Mouse (Mus musculus): ENCODE measurements at regions not wholly inside any gene's neighbourhood (a gene's known extent, or its start where the extent isn't known, plus 50 kb on each side); places are given as distances from the start of the nearest gene placed in this dataset.

- H3K9me3 ChIP-seq (replicated peaks), result no peaks in the 10 kb centered on the region
These were observed 55.3 kb downstream of the Adra2a start for GRCm38 (mm10) chr19:54099292-54099691.

GRCm38 (mm10) chr19:54099769-54100168, 55.8 kb downstream of the Adra2a start:
- Histone ChIP-seq H3K4me1 (peaks cover 11% of the 10 kb centered on the region), H3K4me2 (replicated peaks) (no peak overlapping the region), H3K9me3 (replicated peaks) (no peaks in the 10 kb centered on the region), H3K4me3 (replicated peaks) (no peak overlapping the region), H3K27me3 (no peaks in the 10 kb centered on the region), H3K9ac (no peak overlapping the region), H3K27ac (replicated peaks) (no peak overlapping the region), H3K36me3 (no peaks in the 10 kb centered on the region)
- 72% methylated on average over 6 of the region's 6 CpGs for WGBS
- no peak for ATAC-seq (ENCODE audit: insufficient number of reproducible peaks, low FRiP score, low TSS enrichment, low read depth)

More at GRCm38 (mm10) chr19:54099292-54099691, 55.3 kb downstream of the Adra2a start:
- Histone ChIP-seq H3K4me3 (replicated peaks) (no peak overlapping the region), H3K9ac (no peak overlapping the region), H3K4me1 (peaks cover 14% of the 10 kb centered on the region), H3K27me3 (no peaks in the 10 kb centered on the region), H3K27ac (replicated peaks) (no peak overlapping the region), H3K4me2 (replicated peaks) (no peak overlapping the region), H3K36me3 (no peaks in the 10 kb centered on the region)
- ATAC-seq (ENCODE audit: insufficient number of reproducible peaks, low FRiP score, low TSS enrichment, low read depth), result no peak
- 84% methylated on average over 9 of the region's 9 CpGs for WGBS

- 57% methylated on average over 3 of the region's 3 CpGs for WGBS
- Histone ChIP-seq H3K4me3 (replicated peaks) (no peak overlapping the region), H3K4me2 (replicated peaks) (no peak overlapping the region), H3K36me3 (no peaks in the 10 kb centered on the region), H3K4me1 (0 out of 2 replicates have a peak, but pooled peaks cover 5% of the 10 kb centered on the region), H3K9ac (no peak overlapping the region), H3K27ac (replicated peaks) (no peak overlapping the region), H3K9me3 (replicated peaks) (no peaks in the 10 kb centered on the region), H3K27me3 (no peaks in the 10 kb centered on the region)
- ATAC-seq (ENCODE audit: insufficient number of reproducible peaks, low FRiP score, low TSS enrichment, low read depth), result no peak
These were observed 62.6 kb downstream of the Adra2a start for GRCm38 (mm10) chr19:54106571-54106970.

GRCm38 (mm10) chr19:54107103-54107821, 63.3 kb downstream of the Adra2a start:
- 41% methylated on average over 13 of the region's 13 CpGs for WGBS
- H3K27ac ChIP-seq (replicated peaks), result no peak overlapping the region
- H3K36me3 ChIP-seq, result no peaks in the 10 kb centered on the region
- H3K27me3 ChIP-seq, result no peaks in the 10 kb centered on the region
- H3K9ac ChIP-seq, result no peak overlapping the region
- no peak overlapping the region for H3K4me2 ChIP-seq (replicated peaks)
- no peaks in the 10 kb centered on the region for H3K9me3 ChIP-seq (replicated peaks)
- H3K4me1 ChIP-seq, result 0 out of 2 replicates have a peak, but pooled peaks cover 5% of the 10 kb centered on the region
- no peak overlapping the region for H3K4me3 ChIP-seq (replicated peaks)
- ATAC-seq (ENCODE audit: insufficient number of reproducible peaks, low FRiP score, low TSS enrichment, low read depth), result 0 out of 2 replicates have a peak, but pooled peaks have one; percentile 47

- Histone ChIP-seq H3K4me3 (replicated peaks) (no peak overlapping the region), H3K9me3 (replicated peaks) (no peaks in the 10 kb centered on the region), H3K36me3 (no peaks in the 10 kb centered on the region), H3K27ac (replicated peaks) (no peak overlapping the region), H3K4me2 (replicated peaks) (no peak overlapping the region), H3K27me3 (peaks cover 5% of the 10 kb centered on the region; the same call in 1 of the 2 replicates), H3K9ac (no peak overlapping the region), H3K4me1 (0 out of 2 replicates have a peak, but pooled peaks cover 5% of the 10 kb centered on the region)
- no peak for ATAC-seq (ENCODE audit: insufficient number of reproducible peaks, low FRiP score, low TSS enrichment, low read depth)
- WGBS, result 89% methylated on average over 6 of the region's 6 CpGs
These were observed 66.1 kb downstream of the Adra2a start for GRCm38 (mm10) chr19:54110080-54110479.

GRCm38 (mm10) chr19:54112691-54113090, 68.7 kb downstream of the Adra2a start:
- H3K9me3 ChIP-seq (replicated peaks), result no peaks in the 10 kb centered on the region
- H3K27ac ChIP-seq (replicated peaks), result no peak overlapping the region
- H3K4me1 ChIP-seq, result no peaks in the 10 kb centered on the region
- H3K4me3 ChIP-seq (replicated peaks), result no peak overlapping the region
- H3K9ac ChIP-seq, result no peak overlapping the region
- WGBS, result 61% methylated on average over 3 of the region's 3 CpGs
- no peak for ATAC-seq (ENCODE audit: insufficient number of reproducible peaks, low FRiP score, low TSS enrichment, low read depth)
- H3K4me2 ChIP-seq (replicated peaks), result no peak overlapping the region
- H3K36me3 ChIP-seq, result no peaks in the 10 kb centered on the region
- H3K27me3 ChIP-seq, result peaks cover 11% of the 10 kb centered on the region

GRCm38 (mm10) chr19:54113421-54113820, 69.5 kb downstream of the Adra2a start:
- Histone ChIP-seq H3K9me3 (replicated peaks) (no peaks in the 10 kb centered on the region), H3K4me3 (replicated peaks) (no peak overlapping the region), H3K27ac (replicated peaks) (no peak overlapping the region), H3K4me2 (replicated peaks) (no peak overlapping the region), H3K4me1 (no peaks in the 10 kb centered on the region), H3K27me3 (peaks cover 11% of the 10 kb centered on the region), H3K9ac (no peak overlapping the region), H3K36me3 (no peaks in the 10 kb centered on the region)
- no peak for ATAC-seq (ENCODE audit: insufficient number of reproducible peaks, low FRiP score, low TSS enrichment, low read depth)
- WGBS, result 70% methylated on average over 6 of the region's 6 CpGs

GRCm38 (mm10) chr19:54114588-54115317, 70.8 kb downstream of the Adra2a start:
- Histone ChIP-seq H3K9me3 (replicated peaks) (no peaks in the 10 kb centered on the region), H3K9ac (0 out of 2 replicates have a peak overlapping the region, but pooled peaks have one; percentile 23), H3K36me3 (no peaks in the 10 kb centered on the region), H3K4me3 (replicated peaks) (peak overlapping the region; percentile 52), H3K27me3 (peaks cover 11% of the 10 kb centered on the region), H3K27ac (replicated peaks) (no peak overlapping the region), H3K4me1 (no peaks in the 10 kb centered on the region), H3K4me2 (replicated peaks) (peak overlapping the region; percentile 59)
- WGBS, result 9% methylated on average over 22 of the region's 22 CpGs
- ATAC-seq (ENCODE audit: insufficient number of reproducible peaks, low FRiP score, low TSS enrichment, low read depth), result peak; percentile 39; the same call in 1 of the 2 replicates

GRCm38 (mm10) chr19:54115335-54115734, 71.4 kb downstream of the Adra2a start:
- Histone ChIP-seq H3K4me3 (replicated peaks) (peak overlapping the region; percentile 52), H3K4me2 (replicated peaks) (peak overlapping the region; percentile 59), H3K27me3 (peaks cover 11% of the 10 kb centered on the region), H3K4me1 (no peaks in the 10 kb centered on the region), H3K9ac (no peak overlapping the region), H3K36me3 (no peaks in the 10 kb centered on the region), H3K27ac (replicated peaks) (no peak overlapping the region), H3K9me3 (replicated peaks) (no peaks in the 10 kb centered on the region)
- 32% methylated on average over 4 of the region's 4 CpGs for WGBS
- ATAC-seq (ENCODE audit: insufficient number of reproducible peaks, low FRiP score, low TSS enrichment, low read depth), result no peak

GRCm38 (mm10) chr19:54116829-54117228, 72.9 kb downstream of the Adra2a start:
- no peak overlapping the region for H3K4me3 ChIP-seq (replicated peaks)
- H3K27me3 ChIP-seq, result peaks cover 11% of the 10 kb centered on the region
- ATAC-seq (ENCODE audit: insufficient number of reproducible peaks, low FRiP score, low TSS enrichment, low read depth), result no peak
- no peaks in the 10 kb centered on the region for H3K4me1 ChIP-seq
- no peaks in the 10 kb centered on the region for H3K36me3 ChIP-seq
- no peak overlapping the region for H3K27ac ChIP-seq (replicated peaks)
- no peak overlapping the region for H3K9ac ChIP-seq
- 84% methylated on average over 4 of the region's 4 CpGs for WGBS
- no peaks in the 10 kb centered on the region for H3K9me3 ChIP-seq (replicated peaks)
- no peak overlapping the region for H3K4me2 ChIP-seq (replicated peaks)

- Histone ChIP-seq H3K4me3 (replicated peaks) (no peak overlapping the region), H3K4me1 (no peaks in the 10 kb centered on the region), H3K9ac (no peak overlapping the region), H3K4me2 (replicated peaks) (no peak overlapping the region), H3K27me3 (peaks cover 11% of the 10 kb centered on the region), H3K36me3 (no peaks in the 10 kb centered on the region), H3K9me3 (replicated peaks) (no peaks in the 10 kb centered on the region), H3K27ac (replicated peaks) (no peak overlapping the region)
- no peak for ATAC-seq (ENCODE audit: insufficient number of reproducible peaks, low FRiP score, low TSS enrichment, low read depth)
- WGBS, result 52% methylated on average over 11 of the region's 11 CpGs
These were observed 73.7 kb downstream of the Adra2a start for GRCm38 (mm10) chr19:54117676-54118075.
